Mouse (Mus musculus) liver (tissue): Measurements from ENCODE around the gene Ss18l1.
A peak's percentile ranks its signal among the peaks of the same experiment; 100 is the strongest.

ENCODE experiments used
- DNase-seq: peaks from one replicate; pipeline ENCODE4 v3.0.0-alpha.2; 2020; ENCODE audit warnings: mixed read lengths

Ss18l1 gene

DNA sequence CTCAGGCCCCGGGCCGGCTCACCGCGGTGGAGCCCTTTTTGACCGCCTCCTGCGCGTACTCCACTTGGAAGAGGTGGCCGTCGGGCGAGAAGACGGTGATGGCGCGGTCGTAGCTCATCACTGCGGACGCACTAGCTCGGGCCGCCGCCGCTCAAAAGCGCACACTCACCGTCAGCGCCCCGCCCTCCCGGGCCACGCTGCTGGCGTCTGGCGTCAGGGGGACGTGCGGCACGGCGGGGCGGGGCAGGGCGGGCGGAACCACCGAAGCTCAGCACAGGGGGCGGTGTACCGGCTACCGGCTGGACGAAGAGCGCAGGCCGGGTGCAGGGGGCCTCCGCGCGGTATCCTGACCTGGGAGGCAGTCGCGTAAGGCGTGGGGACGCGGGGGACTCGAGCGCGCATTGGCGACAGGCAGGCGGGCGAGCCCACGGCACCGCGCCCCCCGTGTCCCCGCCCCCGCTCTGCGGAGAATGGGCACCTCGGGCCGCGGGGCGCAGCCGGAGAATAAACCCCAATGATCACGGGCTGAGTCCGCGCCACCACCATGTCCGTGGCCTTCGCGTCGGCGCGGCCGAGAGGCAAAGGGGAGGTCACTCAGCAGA, at the start of gene Ss18l1, which contains the start of gene Psma7:
Ss18l1 (plus strand) TSS at position 254 of the 602 bp plus-strand sequence.
Psma7 (minus strand) TSS at position 178 of the 602 bp plus-strand sequence.
- peak; percentile 95 for DNase-seq

DNA sequence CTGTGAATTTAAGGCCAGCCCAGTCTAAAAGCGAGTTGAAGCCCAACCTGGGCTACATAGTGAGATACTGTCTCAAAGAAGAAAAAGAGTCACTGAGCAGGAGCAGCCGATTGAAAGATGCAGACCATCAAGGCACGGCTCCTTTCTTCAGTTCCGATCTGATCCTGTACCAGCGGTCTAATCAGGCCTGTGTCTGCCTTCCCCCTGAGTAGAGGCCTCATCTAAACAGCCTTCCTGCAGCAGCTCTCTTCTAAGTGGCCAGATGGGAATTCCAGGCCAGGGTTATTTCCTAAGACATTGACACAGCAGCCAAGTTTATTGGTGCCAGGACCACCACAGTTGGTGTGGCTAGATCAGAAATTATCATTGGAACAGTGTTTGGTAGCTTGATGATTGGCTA, 49.2 kb upstream of the Ss18l1 start:
- DNase-seq, result no peak

DNA sequence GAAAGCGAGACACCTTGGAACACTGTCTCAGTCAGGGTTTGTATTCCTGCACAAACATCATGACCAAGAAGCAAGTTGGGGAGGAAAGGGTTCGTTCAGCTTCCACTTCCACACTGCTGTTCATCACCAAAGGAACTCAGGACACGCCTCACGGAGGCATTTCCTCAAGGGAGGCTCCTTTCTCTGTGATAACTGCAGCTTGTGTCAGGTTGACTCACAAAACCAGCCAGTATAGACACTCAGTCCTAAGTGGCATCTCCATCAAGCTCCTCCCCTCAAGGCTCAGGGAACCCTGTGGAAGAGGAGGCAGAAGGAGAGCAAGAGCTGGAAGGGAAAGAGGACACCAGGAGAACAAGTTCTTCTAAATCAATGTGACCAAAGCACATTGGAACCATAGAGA, 43.9 kb upstream of the Ss18l1 start:
- DNase-seq, result no peak

DNA sequence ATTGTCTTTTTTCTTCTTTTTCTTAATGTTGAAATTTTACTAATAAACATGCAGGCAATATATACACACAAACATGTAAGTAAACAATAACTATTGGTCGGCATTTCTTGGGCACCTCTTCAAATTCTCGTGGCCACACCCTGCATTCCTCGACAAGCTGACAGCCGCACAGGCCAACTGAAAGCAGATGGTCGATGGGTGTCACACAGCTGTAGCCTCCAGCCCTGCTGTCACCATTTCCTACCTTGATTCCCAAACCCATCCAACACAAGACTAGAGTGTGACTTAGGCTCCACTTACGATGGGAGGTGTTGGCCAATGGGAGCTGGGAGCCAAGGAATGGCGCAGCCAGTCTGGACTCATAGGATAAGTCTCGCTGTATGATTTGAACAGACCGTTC, 40.7 kb upstream of the Ss18l1 start:
- DNase-seq, result no peak

DNA sequence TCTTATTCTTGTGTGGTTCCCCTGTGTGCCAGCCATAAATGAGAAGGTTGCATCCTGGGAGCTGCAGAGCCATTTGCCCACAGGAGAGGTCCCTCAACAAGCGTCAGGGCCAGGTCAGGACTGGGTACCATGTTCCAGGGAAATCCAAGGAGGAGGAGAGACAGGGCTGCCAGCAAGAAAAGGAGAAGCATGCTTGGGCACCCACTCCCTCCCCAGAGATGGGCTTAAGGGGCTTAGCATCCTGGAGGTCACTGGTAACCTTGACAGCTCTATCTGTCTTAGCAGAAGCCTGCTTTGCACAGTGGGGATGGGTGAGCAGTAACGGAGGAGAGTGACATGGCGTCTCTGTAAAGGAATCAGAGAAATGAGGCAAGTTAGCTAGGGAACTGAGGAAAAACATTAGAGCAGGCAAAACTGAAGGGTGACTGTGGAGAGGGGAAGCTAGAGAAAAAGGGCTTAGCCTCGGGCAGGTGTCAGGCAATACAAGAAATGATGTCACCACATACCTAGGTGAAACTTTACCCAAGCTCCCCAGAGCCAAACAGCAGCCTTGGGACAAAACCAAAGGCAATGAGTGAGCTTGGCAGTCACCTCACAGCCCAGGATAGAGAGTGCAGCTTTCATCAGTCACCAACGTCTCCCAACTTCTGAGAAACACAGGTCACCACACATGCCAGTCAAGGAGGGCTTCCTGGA, 36.5 kb upstream of the Ss18l1 start:
- no peak for DNase-seq

DNA sequence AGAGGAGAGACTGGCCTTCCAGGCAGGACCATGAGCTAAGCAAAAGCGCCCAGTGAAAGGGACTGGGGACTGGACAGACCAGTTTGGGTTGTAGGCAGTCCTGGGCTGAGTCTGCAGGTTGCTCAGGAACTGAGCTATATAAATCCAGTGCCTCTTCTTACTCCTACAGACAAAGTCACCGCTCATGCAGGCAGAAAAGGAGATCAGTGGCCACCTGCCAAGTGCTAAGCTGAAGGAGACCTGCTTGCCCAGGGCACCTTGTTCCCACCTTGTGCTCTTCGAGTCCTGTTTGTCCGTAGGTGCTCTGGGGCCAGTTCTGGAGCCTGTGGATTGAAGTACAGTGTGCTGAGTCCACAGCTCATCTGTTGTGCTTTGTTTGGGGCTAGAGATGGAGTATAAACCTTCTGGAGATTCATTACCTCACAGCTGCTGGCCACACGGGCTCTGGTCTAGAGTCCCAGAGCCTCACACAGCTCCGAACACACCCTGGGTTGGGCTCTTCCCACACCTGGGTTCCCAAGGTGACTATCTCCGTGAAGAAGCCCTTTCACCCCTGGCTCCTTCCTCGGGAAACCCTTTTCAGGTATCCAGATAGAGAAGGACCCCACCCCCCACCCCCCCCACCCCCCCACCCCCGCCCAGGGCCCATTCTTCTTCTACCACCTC, 35.8 kb upstream of the Ss18l1 start:
- DNase-seq, result no peak

DNA sequence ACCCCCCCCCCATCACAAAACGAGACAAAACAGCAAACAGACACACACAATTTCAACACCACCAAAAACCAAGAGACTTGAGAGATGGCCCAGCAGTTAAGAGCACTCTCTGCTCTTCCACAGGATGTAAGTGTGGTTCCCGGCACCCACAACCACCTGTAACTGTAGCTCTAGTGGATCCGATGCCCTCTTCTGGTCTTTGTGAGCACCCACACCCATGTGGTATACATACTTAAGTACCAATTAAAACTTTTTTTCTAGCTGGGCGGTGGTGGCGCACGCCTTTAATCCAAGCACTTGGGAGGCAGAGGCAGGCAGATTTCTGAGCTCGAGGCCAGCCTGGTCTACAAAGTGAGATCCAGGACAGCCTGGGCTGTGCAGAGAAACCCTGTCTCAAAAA, 31.6 kb upstream of the Ss18l1 start:
- DNase-seq, result no peak

DNA sequence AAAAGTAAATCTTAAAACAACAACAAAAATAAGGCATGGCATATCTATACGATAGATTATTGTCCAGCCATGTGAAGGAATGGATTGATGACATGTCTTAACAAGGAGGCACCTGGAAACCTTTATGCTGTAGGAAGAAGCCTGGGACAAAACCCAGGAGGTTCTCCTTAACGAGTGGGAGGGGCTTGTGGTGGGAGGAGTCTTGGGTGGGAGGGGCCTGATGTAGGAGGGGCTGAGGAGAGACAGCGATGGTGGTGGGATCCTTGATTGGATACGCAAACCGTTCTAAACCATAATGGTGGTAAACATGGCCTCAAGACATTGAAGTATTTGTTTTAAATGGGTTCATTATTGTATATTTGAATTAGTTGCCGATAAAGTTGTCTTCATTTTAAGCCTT, 30.9 kb upstream of the Ss18l1 start:
- no peak for DNase-seq

DNA sequence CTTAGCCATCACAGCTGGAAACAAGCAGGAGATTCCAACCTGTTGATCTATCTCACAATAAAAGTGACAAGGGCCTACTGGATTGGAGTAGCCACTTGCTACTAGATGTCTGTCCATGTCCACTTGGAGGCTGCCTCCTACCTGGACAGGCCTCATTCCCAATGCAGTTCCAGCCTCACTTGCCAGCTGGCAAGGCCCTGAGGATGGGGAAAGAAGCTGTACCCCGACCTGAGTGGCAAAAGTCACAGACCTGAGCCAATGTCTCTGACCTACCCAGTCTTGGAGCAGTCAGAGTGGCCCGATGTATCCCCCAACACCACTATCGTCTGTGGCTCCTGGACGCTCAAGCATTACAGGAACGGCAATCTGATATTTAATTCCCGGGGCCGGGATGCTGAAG, 28.6 kb upstream of the Ss18l1 start:
- no peak for DNase-seq

DNA sequence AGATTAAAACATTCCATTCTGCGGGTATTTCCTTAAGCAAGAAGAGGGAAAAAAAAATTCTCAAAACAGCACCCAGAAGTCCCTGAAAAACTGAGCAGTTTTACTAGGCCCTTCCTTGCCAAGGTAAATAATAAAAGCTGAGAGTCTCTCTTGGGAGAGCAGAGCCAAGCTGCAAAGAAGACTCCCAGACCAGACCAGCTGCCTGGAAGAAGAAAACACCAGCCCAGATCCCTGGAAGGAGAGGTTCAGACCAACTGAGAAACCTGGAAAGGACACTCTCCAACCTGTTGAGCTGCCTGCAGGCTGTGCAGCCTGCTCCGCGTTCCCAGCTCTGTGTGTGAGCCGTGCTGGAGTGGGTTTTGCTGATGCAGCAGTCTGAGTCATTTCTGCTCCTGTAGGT, 24.7 kb upstream of the Ss18l1 start:
- no peak for DNase-seq

DNA sequence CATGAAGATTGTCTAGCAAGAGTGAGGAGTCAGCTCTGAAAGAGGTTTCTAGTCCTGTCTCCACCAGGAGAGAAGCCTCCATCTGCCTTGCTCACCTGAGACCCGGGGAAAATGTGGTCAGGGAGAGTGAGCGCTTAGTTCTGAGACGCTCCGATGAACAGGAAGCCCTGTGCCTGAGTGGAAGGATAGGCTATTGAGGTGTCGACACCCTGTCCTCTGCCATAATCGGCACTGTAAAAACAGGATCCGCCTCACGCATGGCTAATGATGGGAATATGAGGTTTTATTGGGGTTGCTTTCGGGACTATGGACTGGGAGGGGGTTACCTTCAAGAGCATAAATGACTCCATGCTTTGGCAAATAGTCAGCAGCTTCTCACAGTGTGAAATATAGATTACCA, 23.7 kb upstream of the Ss18l1 start:
- DNase-seq, result no peak

DNA sequence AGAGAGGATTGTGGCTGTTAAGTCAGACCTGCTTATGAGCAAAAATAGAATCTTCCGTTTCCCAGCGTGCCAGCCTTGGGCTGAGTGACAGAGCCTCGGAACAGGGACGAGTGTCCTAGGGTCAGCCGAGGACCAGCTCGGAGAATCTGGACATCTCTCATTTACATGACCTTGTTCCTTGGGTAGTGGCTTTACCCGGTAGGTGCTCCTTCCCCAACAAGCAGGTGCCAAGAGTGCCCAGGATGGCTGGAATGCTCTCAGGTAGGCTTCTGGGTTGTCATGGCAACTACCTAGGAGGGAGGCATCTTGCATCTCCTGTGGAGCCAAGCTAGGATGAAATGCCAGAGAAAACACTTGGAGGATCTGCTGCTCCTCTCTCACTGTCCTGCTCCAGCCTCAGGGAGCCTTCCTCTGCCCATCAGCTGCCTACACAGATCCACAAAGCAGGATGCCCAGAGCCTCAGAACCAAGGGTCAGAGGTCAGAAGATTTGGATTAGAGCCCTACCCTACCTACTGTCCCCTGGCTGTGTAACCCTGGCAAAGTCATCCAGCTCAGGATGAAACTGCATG, 22.1 kb upstream of the Ss18l1 start:
- no peak for DNase-seq

DNA sequence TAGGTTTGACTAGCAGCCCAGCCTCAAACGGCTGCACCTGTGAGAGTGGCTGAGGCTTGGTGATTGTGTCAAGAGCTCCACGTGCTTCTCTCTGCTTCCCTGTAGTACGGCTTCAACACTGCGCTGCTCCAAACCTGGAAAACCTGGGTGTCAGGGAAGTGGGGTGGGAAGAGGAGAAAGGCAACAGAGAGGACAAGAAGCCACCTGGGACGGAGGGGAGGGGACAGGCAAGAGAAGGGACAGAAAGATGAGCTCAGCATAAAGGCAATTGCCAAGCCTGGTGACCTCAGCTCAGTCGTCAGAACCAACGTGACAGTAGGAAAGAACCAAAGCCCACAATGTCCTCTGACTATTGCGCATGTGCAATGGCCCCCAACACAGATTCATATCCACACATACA, 21.4 kb upstream of the Ss18l1 start:
- DNase-seq, result no peak

DNA sequence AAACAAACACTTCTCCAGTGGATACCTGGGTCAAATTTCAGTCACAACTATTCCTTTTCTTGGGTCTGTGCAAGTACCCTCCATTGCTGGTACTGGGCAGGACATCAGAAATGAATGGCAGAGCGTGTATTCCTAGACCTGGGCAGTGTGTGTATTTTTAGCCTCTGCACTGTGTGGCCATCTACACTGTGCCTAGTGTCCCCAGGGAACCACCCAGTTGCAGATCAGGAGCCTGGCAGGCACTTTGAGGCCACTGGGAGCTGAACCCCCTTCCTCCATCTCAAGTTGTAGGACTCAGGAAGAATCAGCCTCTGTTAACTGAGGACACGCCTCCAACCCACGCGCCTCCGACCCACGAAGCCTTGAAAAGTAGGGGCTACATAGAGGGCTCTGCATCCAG, 19.6 kb upstream of the Ss18l1 start:
- no peak for DNase-seq

DNA sequence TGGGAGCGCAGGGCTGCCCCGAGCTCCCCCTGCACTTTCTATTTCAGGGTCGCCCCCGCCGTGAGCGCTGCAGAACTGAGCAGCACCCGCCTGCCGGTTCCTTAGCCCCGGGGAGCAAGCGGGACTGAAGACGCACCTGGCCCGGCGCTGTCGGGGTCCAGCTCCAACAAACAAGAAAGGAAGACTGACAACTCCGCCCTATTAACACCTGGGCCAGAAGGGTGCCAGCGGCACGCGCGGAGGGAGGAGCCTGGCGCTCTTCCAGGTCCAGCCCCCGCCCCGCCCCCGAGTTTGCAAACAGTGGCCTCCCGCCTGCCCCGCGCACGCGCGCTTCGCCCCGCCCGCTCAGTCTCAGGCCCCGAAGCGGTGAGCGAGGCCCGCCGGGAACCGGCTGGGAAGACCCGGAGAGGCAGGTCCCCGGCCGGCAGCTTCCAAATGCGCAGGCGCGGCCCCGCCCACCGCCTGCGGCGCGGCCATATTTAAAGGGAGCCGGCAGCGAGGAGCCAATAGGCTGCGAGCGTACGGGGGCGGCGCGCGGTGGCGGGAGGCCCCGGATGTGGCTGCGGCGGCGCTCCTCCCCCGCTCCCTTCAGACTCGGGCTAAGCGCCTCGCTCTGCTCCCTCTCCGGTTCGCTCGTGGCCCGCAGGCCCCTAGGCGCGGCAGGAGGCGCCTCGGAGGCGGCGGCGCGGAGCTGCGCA, 17.8 kb upstream of the Ss18l1 start, which contains the start of gene Lsm14b:
Lsm14b (plus strand) TSS at position 587 of the 698 bp plus-strand sequence.
- DNase-seq, result peak; percentile 100

DNA sequence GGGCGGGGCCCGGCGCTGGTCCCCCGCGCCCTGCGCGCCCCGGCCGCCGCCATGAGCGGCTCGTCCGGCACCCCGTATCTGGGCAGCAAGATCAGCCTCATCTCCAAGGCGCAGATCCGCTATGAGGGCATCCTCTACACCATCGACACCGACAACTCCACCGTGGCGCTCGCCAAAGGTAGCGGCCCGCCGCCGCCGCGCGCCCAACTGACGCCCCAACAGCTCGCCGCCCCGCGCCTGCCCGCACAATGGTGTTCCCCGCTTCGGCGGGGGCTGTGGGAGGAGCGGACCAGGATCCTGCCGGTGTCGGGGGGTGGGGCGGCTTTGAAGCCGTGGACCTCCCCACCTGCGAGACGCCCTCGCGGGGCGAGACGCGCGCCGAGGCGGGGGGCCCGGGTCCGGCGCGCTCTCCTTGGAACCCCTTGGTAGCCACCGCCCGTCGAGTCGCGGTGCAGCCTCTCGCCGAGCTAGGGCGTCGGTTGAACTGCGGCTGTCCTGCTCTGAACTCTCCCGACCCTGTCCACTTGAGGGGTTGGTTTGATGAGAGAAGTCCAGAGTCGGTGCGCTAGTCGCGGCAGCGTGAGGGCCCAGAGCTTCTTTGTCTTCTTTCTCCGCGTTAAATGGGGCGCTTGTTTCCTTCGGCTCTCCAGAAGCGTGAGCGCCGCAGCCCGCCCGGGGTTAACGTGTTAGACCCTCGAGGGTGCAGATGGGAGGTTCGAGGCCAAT, 17.0 kb upstream of the Ss18l1 start:
- DNase-seq, result peak; percentile 53

DNA sequence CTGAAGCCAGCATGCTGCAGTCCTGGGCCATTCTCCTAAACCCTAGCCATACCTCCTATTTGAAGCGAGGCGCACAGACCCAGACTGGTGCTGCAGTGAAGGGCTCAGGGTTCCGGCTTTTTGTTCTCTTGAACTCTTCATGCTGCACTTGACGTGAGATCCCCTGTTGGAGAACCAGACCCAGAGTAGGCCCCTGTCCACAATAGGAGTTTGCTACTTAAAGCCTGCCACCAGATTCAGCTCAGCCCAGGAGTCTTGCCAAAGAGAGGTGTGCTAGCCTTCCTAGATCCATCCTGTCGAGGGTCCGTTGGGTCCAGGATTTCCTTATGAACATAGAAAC, 16.5 kb upstream of the Ss18l1 start:
- no peak for DNase-seq

DNA sequence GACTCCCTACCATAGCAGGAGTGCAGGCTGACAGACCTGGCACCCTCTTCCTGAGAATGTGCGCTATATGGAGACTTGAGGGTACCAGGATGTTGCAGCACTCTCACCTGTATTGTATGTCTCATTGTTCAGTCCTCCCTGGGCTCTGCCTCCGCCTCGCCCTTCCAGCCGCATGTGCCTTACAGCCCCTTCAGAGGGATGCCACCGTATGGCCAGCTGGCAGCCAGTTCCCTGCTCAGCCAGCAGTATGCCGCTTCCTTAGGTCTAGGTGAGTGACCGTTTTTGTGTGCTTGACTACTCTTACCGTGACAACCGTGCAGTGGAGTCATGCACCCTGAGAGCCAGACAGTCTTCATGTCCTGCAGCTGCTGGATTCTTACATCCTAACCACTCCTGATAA, 14.5 kb upstream of the Ss18l1 start:
- DNase-seq, result no peak

DNA sequence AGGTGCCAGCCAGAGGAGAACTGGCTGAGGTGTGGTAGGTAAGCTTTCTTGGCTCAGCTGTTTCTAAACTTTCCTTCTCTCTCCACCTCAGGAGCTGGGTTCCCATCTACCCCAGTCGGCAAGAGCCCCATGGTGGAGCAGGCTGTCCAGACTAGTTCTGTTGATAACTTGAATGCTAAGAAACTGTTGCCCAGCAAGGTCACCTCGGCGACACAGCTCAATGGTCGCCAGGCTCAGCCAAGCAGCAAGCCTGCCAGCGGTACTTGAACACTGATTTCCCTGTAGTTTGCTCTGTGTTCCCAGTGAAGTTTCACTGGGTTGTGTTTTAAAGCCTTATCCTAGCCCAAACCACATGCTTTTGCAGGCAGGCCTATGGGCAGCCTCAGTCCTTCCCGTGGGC, 11.0 kb upstream of the Ss18l1 start:
- DNase-seq, result no peak

DNA sequence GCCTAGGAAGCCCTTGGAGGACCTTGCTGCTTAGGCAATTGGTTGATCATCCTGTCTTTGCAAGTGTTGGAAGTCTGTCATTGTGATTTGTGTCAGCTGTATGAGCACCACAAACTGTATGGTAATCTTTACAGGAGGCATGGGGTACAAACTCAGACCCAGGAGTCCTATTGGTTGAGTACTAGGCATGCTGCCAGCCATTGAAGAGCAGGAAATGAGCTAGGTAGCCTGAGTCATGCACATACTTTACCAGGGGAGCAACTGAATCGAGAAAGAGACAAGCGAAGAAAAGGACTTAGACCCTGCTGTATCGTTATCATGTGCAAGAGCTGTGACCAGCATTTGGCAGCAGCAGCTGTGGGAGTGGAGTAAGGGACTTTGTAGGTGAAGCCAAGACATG, 9.4 kb upstream of the Ss18l1 start:
- no peak for DNase-seq

DNA sequence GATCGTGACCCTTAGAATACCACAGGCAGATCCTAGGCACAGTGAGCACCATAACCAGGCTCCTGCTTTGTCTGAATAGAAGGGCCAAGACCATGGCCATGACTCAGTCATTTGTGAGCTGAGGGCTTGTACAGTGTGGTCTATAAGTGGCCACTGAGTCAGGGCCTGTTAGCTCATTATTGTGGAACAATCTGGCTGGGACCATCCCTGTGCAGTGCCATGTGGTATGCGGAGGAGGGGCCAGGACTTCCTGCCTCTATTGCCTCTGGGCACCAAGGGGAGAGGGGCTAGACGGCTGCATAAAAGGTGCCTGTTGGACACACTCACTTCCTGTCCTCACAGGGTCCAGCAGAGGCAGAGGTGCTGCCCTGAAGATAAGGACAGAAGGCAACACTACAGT, 8.4 kb upstream of the Ss18l1 start:
- DNase-seq, result no peak

DNA sequence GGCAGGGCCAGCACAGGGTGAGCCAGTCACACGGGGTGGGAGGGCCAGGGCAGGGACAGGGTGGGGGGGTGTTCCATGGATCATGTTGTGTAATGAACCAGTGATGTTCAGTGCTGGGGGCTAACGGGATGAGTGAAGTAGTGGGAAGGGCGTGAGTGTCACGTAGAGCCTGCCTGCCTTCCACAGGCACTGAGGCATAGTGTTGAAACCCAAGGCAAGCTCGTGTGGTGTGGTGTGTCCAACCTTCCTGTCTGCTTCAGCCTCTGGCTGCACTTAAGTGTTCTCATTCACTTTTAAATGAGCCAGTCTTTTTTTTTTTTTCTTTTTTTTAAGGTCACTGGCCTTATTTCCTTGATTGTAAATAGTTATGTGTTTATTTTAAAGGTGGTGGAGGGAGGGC, 7.6 kb upstream of the Ss18l1 start:
- DNase-seq, result no peak

DNA sequence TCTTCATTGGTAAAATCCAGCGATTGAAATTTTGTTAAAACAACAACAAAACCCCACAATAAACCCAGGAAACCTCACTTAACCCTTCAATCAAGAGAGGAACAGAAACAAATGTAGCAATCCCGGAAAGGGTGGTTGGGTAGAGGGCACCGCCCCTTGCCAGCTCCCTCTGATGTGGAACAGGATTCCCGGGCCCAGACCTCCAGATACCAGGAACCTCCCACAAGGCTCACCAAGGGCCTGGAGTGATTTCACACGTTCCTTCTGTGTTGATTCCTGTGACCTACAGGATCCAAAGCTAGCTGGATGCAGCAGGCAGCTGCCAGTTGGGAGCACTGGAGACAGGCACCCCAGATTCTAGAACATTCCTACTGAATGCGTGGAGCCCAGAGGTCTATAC, 1.9 kb upstream of the Ss18l1 start:
- no peak for DNase-seq
